Mouse (Mus musculus) activated CD4-positive, CD25-positive, alpha-beta regulatory T cell, adult 9 weeks (primary cell): ENCODE measurements around the gene Syvn1. TPM values are rescaled to one million over a fixed set of nuclear protein-coding genes. Genes with fewer than 3 reads are reported as not detected.

Experiments
- polyA plus RNA-seq: library from polyadenylated mRNA; unstranded; fragments of 100-300 nt; shearing (Covaris generic); gene quantifications from one replicate; pipeline ENCODE4 v1.2.1, GENCODE M21; 2017

The Syvn1 gene
- 60.1 TPM for polyA plus RNA-seq

DNA sequence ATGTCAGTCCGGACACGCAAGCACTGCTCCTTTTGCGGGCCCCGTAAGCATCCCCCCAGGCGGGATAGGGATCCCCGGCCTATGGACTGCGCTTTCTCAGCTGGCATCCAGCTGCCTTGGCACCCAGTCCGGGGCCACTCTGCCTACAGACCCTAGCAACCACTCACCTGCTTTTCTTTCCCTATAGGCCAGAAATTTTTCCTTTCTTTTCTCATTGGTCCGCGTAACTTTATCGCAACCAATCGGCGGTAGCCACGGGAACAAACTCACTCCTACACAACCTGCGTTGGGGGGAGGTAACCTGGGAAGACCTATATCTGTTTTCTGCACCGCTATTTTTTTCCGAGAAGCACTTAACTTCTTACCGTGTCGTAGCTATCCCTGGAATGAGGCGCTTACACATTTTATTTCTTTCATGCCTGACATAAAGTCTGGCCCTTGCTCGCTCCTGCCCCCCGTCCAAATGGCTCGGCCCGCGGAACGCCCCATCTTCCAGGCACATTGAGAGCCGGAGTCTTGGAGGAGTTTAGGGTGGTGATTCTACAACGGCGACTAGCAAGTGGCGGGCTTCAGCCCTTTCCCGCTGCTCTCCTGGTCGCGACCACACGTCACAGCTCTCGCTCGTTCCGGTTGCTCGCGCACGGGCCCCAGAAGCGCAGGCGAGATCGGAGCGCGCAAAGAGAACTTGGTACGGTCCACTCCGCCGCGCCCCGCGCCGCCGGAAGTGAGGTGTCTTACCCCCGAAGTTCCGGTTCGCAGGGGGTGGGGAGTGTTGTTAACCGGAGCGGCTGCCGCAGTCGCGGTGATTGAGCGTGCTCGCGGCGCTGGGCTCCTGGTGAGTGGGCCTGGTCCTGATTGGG lies at the start of gene Syvn1:
TSS of gene Syvn1 (plus strand) at position 283 of the 860 bp plus-strand sequence.

DNA sequence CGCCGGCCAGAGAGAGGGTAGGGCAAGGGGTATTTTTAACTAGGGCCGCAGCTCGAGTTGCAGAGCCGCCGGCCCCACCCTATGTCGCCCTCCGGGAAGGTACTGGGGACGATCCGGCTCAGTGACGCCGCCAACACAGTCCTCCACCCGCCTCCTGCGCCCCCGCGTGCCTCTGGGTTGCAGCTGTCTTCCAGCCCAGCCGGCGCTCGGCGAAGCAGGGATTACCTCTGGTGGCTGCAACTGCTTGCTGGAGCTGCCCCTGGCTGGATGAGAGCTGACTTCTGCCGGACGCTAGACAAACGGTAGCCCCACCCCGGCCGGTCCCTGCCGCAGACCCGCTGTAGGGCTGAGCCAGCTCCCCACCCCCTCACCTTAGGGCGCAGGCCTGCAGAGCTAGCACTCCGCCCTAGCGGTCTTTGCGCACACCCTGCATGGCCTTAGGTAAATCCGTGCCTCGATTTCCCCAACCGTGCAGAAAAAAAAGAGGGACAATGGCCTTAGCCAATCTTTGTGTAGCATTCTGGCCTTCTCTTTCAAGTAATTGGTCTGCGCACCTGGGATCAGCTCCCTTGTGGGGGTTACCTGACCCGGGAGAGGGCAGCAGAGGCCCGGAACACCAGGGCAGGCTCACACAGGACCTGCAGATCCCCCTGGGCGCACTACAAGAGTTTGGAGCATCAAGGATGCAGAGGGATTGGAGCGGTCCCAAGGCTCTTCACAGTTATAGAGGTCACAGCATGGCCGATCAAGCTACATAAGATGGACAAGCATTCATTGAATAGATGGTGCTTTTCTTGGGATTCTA lies 30.7 kb upstream of the Syvn1 start, which contains the start of gene Capn1:
TSS of gene Capn1 (minus strand) at position 387 of the 805 bp plus-strand sequence.

DNA sequence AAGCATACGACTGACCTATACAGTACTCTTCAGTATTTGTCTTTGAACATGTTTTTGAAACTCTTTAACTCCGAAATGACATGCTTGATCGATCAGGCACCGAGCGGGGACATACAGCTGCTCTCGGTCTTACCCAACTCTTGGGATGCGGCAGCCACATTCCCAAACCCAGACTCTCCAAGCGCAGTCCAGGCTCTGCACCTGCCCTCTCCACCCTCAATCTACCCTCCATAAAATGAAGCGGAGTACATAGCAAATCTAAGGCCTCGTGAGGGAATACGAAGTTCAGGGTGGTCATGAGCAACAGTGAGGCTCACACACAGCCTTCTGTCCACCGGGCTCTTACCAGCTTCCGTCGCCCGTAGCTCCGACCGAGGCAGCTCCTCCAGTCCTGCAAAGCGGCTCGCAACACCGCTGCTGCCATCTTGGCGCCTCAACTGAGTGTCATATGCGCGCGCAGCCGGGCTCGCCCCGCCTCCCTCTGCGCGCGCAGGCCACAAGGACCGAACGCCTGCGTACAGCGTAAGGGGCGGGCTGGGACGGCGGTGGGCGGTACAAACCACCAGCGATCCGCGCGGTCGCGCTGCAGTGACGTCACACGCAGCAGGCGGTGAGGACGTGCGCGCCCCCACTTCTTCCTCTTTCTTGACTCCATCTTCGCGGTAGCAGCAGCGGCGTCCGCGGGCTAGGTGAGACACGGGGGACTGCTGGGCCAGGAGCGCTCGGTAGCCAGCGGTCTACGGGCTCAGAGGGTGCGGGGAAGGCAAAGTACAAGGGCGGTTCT lies 11.1 kb downstream of the Syvn1 start, which contains the start of the genes Mrpl49 and Fau:
TSS of gene Mrpl49 (minus strand) at position 473 of the 784 bp plus-strand sequence.
TSS of gene Fau (plus strand) at position 532 of the 784 bp plus-strand sequence.

DNA sequence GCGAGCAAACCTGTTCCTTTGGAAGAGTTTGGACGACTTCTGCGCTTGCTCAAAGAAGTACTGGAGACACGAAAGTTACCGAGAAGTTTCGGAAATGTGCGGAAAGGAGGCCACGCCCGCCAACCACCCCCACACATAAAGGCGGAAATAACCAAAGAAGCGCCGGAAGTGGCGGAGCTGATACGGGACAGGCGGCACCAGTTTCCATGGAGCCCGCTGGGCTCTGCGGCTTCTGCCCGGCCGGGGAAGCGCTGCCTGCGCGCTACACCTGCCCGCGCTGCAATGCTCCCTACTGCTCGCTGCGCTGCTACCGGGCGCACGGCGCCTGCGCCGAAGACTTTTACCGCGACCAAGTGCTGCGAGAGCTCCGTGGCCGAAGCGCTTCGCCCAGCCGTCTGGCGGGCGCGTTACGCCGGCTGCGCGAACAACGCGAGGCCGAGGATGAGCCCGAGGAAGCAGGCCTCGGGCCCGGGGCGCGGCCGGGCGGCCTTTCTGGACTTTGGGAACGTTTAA lies 14.7 kb downstream of the Syvn1 start, which contains the start of gene Znhit2:
TSS of gene Znhit2 (plus strand) at position 172 of the 513 bp plus-strand sequence.

DNA sequence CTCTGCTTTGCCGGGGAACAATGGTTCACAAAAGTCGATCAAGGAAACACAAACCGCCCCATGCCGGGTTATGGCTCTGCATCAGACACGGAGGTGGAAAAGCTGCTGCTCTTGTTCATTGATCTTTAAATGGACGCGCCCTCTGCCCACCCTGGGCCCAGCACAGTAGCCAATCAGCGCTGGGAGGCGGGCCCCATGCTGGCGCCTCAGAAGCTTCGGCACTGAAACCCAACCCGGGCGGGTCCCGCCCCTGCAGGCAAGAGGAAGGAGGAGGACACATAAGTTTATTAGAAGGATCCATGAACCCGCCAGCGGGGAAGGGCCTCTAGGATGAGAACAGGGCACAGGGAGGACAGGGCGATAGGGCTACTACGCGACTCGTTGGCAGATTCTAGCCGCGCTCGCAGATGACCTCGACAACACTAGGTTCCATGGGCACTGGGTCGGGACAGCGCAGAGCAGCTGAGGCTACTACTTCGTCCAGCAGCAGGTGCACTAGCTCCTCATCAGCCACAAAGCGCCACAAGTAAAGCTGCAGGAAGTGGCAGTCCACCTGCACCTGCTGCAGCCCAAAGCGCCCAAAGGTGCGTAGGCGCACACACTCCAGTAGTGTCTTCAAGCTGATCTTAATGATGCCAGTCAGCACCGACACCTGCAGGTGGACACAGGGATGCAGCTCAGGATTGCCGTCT lies 21.5 kb downstream of the Syvn1 start, which contains the start of gene Tm7sf2:
TSS of gene Tm7sf2 (minus strand) at position 650 of the 692 bp plus-strand sequence.

DNA sequence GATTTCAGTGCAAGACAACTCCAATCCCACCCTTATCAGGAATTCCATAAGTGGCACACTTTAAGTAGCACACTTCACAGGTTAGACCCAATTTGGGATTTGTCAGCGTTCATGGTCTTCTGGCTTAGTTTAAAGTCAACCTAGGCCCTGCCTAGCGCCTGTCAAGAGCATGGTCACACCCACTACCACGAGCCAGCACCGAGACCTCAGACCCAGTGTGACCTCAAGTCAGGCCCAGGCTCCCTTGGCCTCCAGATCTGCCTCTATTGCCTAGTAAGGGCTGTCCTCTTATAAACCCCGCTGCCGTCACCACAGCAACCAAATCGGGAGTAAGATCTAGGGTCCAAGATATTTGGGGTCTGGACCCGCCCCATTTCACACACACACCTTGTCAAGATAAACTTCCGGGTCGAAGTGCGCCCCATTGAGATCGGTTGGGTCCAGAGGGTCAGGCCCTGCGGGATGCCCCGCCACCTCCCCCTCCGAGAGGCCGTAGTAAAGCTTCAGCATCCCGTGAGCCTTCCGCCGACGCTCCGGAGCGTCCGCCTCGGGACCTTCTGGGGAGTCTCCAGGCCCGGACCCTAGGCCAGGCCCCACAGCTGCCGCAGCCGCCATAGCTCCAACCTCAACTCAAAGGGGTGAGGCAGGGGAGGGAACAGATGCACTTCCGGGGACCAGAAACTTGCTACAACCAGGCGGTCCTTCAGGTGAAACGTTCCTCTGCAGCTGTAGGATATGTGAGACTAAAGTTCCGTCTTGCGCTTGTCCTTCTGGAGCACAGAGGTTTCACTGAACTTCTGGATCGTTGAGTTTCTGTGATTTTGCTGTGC lies 30.4 kb downstream of the Syvn1 start, which contains the start of gene Vps51:
TSS of gene Vps51 (minus strand) at position 668 of the 830 bp plus-strand sequence.

DNA sequence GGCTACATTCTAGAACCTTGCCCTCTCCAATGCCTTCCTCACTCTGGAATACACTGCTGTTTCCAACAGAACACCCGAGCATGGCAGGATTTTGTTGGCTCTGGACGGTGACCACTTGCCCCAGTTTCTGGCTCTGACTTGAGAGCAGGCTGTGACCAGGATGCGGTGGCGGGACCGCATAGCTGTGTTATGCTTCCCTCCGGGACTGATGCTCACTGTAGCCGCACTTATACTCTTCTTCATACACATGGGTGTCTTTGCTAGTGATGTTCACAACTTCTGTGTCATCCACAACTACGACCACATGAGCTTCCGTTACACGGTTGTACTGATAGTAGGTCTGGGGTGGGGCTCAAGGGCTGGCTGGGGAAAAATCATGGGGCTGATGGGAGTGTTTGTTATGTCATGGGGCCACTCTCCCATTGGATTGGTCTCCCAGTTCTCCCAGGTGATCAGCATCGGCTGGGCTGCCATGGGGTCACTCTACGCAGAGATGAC lies 33.7 kb downstream of the Syvn1 start, which contains the start of gene Tmem262:
TSS of gene Tmem262 (plus strand) at position 51 of the 498 bp plus-strand sequence.

DNA sequence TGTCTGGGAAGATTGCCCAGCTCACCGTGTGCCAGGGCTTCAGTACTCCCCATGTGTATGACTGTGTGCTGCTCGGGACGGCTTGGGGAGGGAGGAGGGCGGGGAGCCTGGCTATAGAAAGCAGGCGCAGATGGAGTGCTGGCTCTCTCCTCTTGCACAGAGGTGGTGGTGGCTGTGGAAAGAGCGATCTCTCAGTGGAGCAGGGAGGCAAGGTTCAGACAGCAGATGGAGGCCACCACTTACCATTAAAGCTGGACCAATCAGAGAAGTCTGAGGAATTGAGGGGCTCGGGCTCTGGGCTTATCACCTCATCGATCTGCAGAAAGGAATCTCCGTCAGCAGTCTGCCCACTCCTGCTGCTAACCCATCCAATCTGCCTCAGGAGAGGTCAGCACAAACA lies 35.8 kb downstream of the Syvn1 start, which contains the start of gene Gm28374:
TSS of gene Gm28374 (minus strand) at position 101 of the 400 bp plus-strand sequence.

DNA sequence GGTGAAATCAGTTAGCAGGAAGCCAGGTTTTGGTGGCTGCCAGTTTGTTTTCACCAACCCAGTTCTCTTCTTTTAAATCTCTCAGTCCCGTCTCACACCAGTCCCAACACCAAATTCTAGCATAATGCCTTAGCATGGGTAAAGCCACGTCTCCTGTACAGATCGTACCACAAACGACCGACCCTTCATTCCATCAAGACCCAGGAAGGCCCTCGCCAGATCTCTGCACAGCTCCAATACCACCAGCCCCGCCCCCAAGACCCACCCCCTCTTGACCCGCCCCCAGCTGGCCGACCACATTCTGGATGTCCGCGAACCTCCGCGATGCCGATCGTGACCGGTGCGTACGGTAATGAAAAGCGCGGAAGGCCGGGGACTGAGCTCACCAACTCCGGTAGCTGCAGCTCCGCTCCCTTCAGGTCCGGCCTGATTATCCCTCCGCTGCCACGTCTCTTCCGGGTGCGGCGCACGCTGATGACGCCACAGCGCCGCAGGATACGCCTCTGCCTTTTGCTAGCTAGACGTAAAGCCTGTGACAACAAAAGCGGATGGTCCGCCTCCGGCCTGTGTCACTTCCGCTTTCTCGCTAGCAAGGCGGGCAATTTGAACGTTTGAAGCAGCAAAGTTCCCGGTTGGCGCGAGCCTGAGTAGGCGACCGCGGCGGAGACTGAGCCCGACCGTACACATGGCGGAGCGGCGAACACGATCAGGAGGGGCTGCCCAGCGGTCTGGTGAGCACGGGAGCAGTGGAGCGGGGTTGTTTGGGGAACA lies 38.3 kb downstream of the Syvn1 start, which contains the start of the genes Zfpl1 and Cdca5:
TSS of gene Zfpl1 (minus strand) at position 479 of the 771 bp plus-strand sequence.
TSS of gene Cdca5 (plus strand) at position 506 of the 771 bp plus-strand sequence.

DNA sequence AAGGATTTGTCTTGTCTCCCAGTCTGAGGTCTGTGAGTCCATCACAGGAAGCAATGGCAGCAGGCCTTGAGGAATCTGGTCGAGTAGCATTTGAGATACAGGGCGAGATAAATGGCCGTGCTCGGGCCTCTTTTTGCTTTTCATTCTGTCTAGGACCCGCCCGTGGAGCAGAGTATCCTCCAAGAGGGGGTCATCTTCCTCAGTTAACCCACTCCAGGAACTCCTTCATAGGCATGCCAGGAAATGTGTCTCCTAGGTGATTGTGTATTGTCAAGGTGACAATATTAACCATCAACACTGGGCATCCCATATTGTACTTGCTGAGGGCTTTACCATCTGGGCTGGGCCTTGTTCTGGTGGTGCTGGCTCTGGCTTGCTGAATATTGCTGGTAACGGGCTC lies 47.7 kb downstream of the Syvn1 start, which contains the start of gene AC131692.1:
TSS of gene AC131692.1 (plus strand) at position 301 of the 400 bp plus-strand sequence.

Other genes starting within 250 kb of the Syvn1 start
- 300 TPM for gene Frmd8, start 171.3 kb upstream of the Syvn1 start, polyA plus RNA-seq
- gene Slc25a45, start 168.8 kb upstream of the Syvn1 start, polyA plus RNA-seq, result 52.4 TPM
- gene Tigd3, start 152.4 kb upstream of the Syvn1 start, polyA plus RNA-seq, result 1.1 TPM
- 198 TPM for gene Dpf2, start 133.6 kb upstream of the Syvn1 start, polyA plus RNA-seq
- 0.26 TPM for gene Cdc42ep2, start 121.8 kb upstream of the Syvn1 start, polyA plus RNA-seq
- 49.8 TPM for gene Pola2, start 82.4 kb upstream of the Syvn1 start, polyA plus RNA-seq
- not detected for gene Slc22a20, start 60.4 kb upstream of the Syvn1 start, polyA plus RNA-seq
- 80.8 TPM for gene Capn1, start 30.7 kb upstream of the Syvn1 start, polyA plus RNA-seq
- 45.4 TPM for gene Mrpl49, start 11.2 kb downstream of the Syvn1 start, polyA plus RNA-seq
- gene Fau, start 11.3 kb downstream of the Syvn1 start, polyA plus RNA-seq, result 1,033 TPM
- gene Znhit2, start 14.6 kb downstream of the Syvn1 start, polyA plus RNA-seq, result 6.5 TPM
- 20.0 TPM for gene Tm7sf2, start 21.8 kb downstream of the Syvn1 start, polyA plus RNA-seq
- 86.7 TPM for gene Vps51, start 30.7 kb downstream of the Syvn1 start, polyA plus RNA-seq
- gene Tmem262, start 33.5 kb downstream of the Syvn1 start, polyA plus RNA-seq, result not detected
- 0.61 TPM for gene Gm28374, start 35.7 kb downstream of the Syvn1 start, polyA plus RNA-seq
- gene Zfpl1, start 38.4 kb downstream of the Syvn1 start, polyA plus RNA-seq, result 55.0 TPM
- gene Cdca5, start 38.4 kb downstream of the Syvn1 start, polyA plus RNA-seq, result 5.0 TPM
- not detected for gene AC131692.1, start 47.8 kb downstream of the Syvn1 start, polyA plus RNA-seq
- gene Naaladl1, start 59.2 kb downstream of the Syvn1 start, polyA plus RNA-seq, result not detected
- gene Sac3d1, start 72.1 kb downstream of the Syvn1 start, polyA plus RNA-seq, result 2.3 TPM
- 36.4 TPM for gene Snx15, start 81.7 kb downstream of the Syvn1 start, polyA plus RNA-seq
- not detected for gene Batf2, start 94.4 kb downstream of the Syvn1 start, polyA plus RNA-seq
- 18.3 TPM for gene Arl2, start 95.0 kb downstream of the Syvn1 start, polyA plus RNA-seq
- gene Majin, start 137.8 kb downstream of the Syvn1 start, polyA plus RNA-seq, result not detected
- not detected for gene Gpha2, start 179.8 kb downstream of the Syvn1 start, polyA plus RNA-seq
- gene Ppp2r5b, start 189.3 kb downstream of the Syvn1 start, polyA plus RNA-seq, result 10.3 TPM
- 47.3 TPM for gene Atg2a, start 195.1 kb downstream of the Syvn1 start, polyA plus RNA-seq
- 26.2 TPM for gene Ehd1, start 230.1 kb downstream of the Syvn1 start, polyA plus RNA-seq